Mouse (Mus musculus): ENCODE measurements around the gene Col25a1. TPM values are rescaled to one million over a fixed set of nuclear protein-coding genes. Genes with fewer than 3 reads are reported as not detected.

The Col25a1 gene
- polyA plus RNA-seq, 1 experiment = 0.06 TPM

DNA sequence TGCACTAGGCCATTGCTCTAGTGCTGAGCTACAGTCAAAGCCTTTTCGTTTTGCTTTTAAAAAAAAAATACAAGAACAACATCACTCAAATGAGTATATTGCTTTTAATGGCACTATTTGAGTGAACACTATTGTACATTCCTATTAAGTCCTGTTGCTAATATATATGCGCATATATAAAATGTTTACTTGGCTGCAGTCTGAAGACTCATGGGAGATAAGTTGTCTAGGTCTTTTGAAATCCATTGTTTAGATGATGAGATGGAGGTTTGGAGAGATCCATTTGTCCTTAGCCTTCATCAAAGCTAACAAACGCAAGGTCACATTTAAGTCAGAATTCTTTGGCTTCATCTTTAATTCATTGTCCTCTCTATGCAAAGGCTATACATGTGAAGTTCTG lies 157.9 kb downstream of the Col25a1 start:
- WGBS = 85% methylated on average over 3 of the region's 3 CpGs
- TF ChIP-seq POLR2A (IDR thresholded peaks at IDR 0.05; ENCODE audit: low read depth, low read length) (no peak), CTCF (conservative IDR thresholded peaks at IDR 0.05; ENCODE audit: insufficient read depth, insufficient read length, low read depth, low read length) (no peak)
- H3K27ac ChIP-seq (ENCODE audit: insufficient read depth, low read depth, low read length) = no peak overlapping the region
- no peaks in the 10 kb centered on the region for H3K36me3 ChIP-seq (ENCODE audit: control insufficient read depth, insufficient read depth, low read length)
- no peak for DNase-seq
- H3K4me3 ChIP-seq (ENCODE audit: insufficient read depth, low read depth, low read length) = no peak overlapping the region
- no peaks in the 10 kb centered on the region for H3K27me3 ChIP-seq (replicated peaks; ENCODE audit: control insufficient read depth, insufficient read depth, low read length)
- H3K4me1 ChIP-seq (ENCODE audit: control insufficient read depth, insufficient read depth, low read length) = no peaks in the 10 kb centered on the region

DNA sequence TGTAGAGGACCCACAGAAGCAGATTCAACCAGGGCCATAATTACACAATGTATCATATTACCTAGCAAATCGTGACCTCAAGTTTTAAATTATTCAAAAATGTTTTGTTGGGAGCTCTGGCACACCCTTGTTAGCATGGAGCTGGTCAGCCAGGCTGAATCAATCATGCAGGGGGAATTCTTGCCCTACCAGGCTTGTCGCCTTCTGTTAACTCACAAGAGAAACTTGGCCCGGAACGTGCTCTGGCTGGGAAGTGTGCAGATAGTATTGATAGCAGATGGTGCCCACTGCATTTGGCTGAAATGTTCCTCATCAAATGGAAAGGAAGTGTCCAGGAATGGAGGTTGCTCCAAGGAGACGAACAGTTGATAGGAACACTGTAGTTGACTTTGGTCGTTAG lies 158.9 kb downstream of the Col25a1 start:
- no peak overlapping the region for H3K27ac ChIP-seq (ENCODE audit: insufficient read depth, low read depth, low read length)
- no peaks in the 10 kb centered on the region for H3K4me1 ChIP-seq (ENCODE audit: control insufficient read depth, insufficient read depth, low read length)
- no peak for TF ChIP-seq POLR2A (IDR thresholded peaks at IDR 0.05; ENCODE audit: low read depth, low read length)
- no peak for TF ChIP-seq CTCF (conservative IDR thresholded peaks at IDR 0.05; ENCODE audit: insufficient read depth, insufficient read length, low read depth, low read length)
- peak; percentile 10 for DNase-seq
- H3K27me3 ChIP-seq (replicated peaks; ENCODE audit: control insufficient read depth, insufficient read depth, low read length) = no peaks in the 10 kb centered on the region
- 51% methylated on average over 6 of the region's 6 CpGs for WGBS
- H3K4me3 ChIP-seq (ENCODE audit: insufficient read depth, low read depth, low read length) = no peak overlapping the region
- no peaks in the 10 kb centered on the region for H3K36me3 ChIP-seq (ENCODE audit: control insufficient read depth, insufficient read depth, low read length)

DNA sequence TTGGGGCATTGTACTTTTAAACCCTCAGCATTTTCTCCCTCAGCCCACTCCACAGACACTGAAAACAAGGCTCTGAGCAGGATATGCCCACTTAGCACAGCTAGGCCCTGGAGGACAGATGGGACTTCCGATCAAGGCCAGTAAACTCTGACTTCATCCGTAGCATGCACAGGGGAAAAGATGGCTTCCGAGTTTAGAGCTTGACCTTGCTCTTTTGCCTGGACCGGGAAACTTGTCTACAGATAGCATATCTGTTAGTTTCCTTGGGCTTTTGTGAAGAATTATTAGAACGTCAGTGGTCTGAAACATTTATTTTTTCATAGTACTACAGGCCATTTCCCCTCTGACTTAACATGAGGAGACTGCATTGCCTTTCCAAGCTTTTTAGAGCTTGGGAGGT lies 159.4 kb downstream of the Col25a1 start:
- TF ChIP-seq POLR2A (IDR thresholded peaks at IDR 0.05; ENCODE audit: low read depth, low read length) (no peak), CTCF (conservative IDR thresholded peaks at IDR 0.05; ENCODE audit: insufficient read depth, insufficient read length, low read depth, low read length) (no peak)
- Histone ChIP-seq H3K4me1 (ENCODE audit: control insufficient read depth, insufficient read depth, low read length) (no peaks in the 10 kb centered on the region), H3K36me3 (ENCODE audit: control insufficient read depth, insufficient read depth, low read length) (no peaks in the 10 kb centered on the region), H3K27me3 (replicated peaks; ENCODE audit: control insufficient read depth, insufficient read depth, low read length) (no peaks in the 10 kb centered on the region), H3K4me3 (ENCODE audit: insufficient read depth, low read depth, low read length) (no peak overlapping the region), H3K27ac (ENCODE audit: insufficient read depth, low read depth, low read length) (no peak overlapping the region)
- DNase-seq = no peak
- WGBS = 92% methylated on average over 5 of the region's 5 CpGs

DNA sequence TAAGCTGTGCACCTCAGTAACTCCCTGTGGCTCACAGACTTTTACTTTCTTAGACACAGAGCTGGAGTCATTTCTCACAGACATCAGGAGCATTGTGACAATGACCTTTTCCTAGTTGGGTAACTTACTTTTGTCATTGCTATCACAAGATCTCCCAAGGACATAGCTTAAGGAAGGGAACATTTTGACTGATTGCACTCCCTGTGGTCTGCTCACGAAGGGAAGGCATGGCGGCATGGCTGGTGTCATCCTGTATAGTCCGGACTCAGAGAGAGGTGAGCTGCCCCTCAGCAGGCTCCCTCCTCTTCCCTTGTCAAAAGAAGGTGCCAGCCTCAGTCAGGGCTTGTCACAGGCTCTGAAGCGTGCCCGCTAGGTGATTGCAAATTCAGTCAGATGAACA lies 160.6 kb downstream of the Col25a1 start:
- TF ChIP-seq POLR2A (IDR thresholded peaks at IDR 0.05; ENCODE audit: low read depth, low read length) = no peak
- TF ChIP-seq CTCF (conservative IDR thresholded peaks at IDR 0.05; ENCODE audit: insufficient read depth, insufficient read length, low read depth, low read length) = no peak
- WGBS = 92% methylated on average over 5 of the region's 5 CpGs
- no peak for DNase-seq

DNA sequence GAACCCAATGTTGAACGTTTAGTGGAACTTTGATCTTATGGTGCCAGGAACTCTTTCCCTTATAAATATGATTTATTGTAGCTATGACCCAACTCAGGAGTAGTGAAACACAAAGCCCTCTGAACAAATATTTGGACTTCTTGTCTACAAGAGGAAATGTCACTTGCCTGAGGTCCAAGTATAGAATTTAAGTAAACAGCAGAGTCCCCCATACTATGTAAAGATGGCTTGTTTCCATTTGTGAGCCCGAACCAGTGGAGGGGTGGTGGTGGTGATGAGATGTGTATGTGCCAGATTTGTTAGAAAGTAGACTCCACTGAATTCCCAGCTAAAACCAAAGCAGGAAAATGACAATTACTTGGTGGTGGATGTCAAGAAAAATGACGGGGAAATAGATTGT lies 169.2 kb downstream of the Col25a1 start:
- no peak overlapping the region for H3K4me3 ChIP-seq (ENCODE audit: insufficient read depth, low read depth, low read length)
- no peak overlapping the region for H3K27ac ChIP-seq (ENCODE audit: insufficient read depth, low read depth, low read length)
- no peaks in the 10 kb centered on the region for H3K4me1 ChIP-seq (ENCODE audit: control insufficient read depth, insufficient read depth, low read length)
- H3K27me3 ChIP-seq (replicated peaks; ENCODE audit: control insufficient read depth, insufficient read depth, low read length) = no peaks in the 10 kb centered on the region; the same call in 1 of the 2 replicates
- no peak for DNase-seq
- 36% methylated on average over 3 of the region's 3 CpGs for WGBS
- no peaks in the 10 kb centered on the region for H3K36me3 ChIP-seq (ENCODE audit: control insufficient read depth, insufficient read depth, low read length)
- TF ChIP-seq POLR2A (IDR thresholded peaks at IDR 0.05; ENCODE audit: low read depth, low read length) (no peak), CTCF (conservative IDR thresholded peaks at IDR 0.05; ENCODE audit: insufficient read depth, insufficient read length, low read depth, low read length) (no peak)

More for the DNA sequence above, 160.6 kb downstream of the Col25a1 start:
- no peaks in the 10 kb centered on the region for H3K4me1 ChIP-seq (ENCODE audit: control insufficient read depth, insufficient read depth, low read length)
- H3K36me3 ChIP-seq (ENCODE audit: control insufficient read depth, insufficient read depth, low read length) = no peaks in the 10 kb centered on the region
- H3K27me3 ChIP-seq (replicated peaks; ENCODE audit: control insufficient read depth, insufficient read depth, low read length) = no peaks in the 10 kb centered on the region
- H3K27ac ChIP-seq (ENCODE audit: insufficient read depth, low read depth, low read length) = no peak overlapping the region
- no peak overlapping the region for H3K4me3 ChIP-seq (ENCODE audit: insufficient read depth, low read depth, low read length)

DNA sequence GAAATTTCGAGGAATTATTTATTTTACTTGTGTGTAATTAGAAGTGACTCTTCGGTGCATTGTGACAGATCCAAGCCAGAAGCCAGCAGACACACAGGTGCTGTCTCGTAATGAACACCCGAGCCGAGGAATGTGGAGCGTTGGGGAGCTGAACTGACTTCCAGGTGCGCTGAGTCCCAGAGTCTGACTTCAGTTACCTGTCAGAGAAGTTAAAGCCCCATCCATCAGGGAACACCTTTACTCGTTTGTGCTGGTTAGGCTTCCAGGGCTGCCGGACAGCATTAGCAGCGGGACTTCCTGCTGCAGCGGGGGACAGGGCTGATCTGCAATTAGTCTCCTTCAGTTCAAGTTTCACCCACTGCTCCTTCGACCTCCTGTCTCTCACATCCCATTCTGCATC lies 172.3 kb downstream of the Col25a1 start:
- no peak for DNase-seq
- Histone ChIP-seq H3K27me3 (replicated peaks; ENCODE audit: control insufficient read depth, insufficient read depth, low read length) (no peaks in the 10 kb centered on the region; the same call in 1 of the 2 replicates), H3K36me3 (ENCODE audit: control insufficient read depth, insufficient read depth, low read length) (no peaks in the 10 kb centered on the region), H3K27ac (ENCODE audit: insufficient read depth, low read depth, low read length) (no peak overlapping the region), H3K4me3 (ENCODE audit: insufficient read depth, low read depth, low read length) (no peak overlapping the region), H3K4me1 (ENCODE audit: control insufficient read depth, insufficient read depth, low read length) (no peaks in the 10 kb centered on the region)
- WGBS = 35% methylated on average over 12 of the region's 12 CpGs
- TF ChIP-seq CTCF (conservative IDR thresholded peaks at IDR 0.05; ENCODE audit: insufficient read depth, insufficient read length, low read depth, low read length) (no peak), POLR2A (IDR thresholded peaks at IDR 0.05; ENCODE audit: low read depth, low read length) (no peak)

DNA sequence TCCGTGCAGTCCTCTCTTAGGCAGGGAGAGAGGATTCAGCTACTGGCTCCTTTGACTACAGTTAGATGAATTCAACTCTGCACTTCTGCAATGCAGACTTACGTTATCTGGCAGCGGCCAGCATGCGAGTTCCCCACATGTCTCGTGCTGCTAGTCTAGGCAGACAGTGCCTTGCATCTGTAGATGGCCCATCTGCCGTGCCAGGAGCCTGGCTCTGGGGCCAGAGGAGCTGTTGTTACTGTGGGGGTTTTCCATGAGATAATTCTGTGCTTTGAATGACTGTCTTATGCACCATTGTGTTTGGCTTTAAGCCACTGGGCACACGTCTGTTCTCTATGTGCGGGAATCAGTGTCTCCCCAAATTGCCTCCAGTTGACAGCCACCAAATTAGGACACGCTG lies 173.5 kb downstream of the Col25a1 start:
- no peak for DNase-seq
- 96% methylated on average over 9 of the region's 9 CpGs for WGBS
- no peak overlapping the region for H3K27ac ChIP-seq (ENCODE audit: insufficient read depth, low read depth, low read length)
- H3K4me3 ChIP-seq (ENCODE audit: insufficient read depth, low read depth, low read length) = no peak overlapping the region
- H3K36me3 ChIP-seq (ENCODE audit: control insufficient read depth, insufficient read depth, low read length) = no peaks in the 10 kb centered on the region
- H3K27me3 ChIP-seq (replicated peaks; ENCODE audit: control insufficient read depth, insufficient read depth, low read length) = no peaks in the 10 kb centered on the region
- TF ChIP-seq CTCF (conservative IDR thresholded peaks at IDR 0.05; ENCODE audit: insufficient read depth, insufficient read length, low read depth, low read length) = no peak
- TF ChIP-seq POLR2A (IDR thresholded peaks at IDR 0.05; ENCODE audit: low read depth, low read length) = no peak
- no peaks in the 10 kb centered on the region for H3K4me1 ChIP-seq (ENCODE audit: control insufficient read depth, insufficient read depth, low read length)

DNA sequence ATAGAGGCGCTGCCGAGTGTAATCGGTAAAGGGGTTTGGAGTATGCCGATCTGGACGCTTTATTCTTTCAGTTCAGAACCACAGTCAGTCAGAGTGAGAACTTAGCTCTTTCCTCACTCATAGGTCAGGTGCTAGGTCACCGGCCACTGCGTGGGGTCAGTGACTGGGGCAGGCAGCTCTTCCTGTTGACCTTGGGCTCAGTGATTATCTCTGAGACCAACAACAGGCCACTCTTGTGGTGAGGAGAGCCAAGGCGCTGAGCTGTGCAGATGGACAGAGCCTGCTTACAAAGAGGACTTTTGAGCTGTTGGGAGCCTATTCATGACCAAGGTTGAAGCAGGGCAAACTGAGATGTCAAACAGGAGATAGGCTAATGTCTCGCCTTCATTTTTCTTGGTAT lies 174.4 kb downstream of the Col25a1 start:
- no peak for TF ChIP-seq CTCF (conservative IDR thresholded peaks at IDR 0.05; ENCODE audit: insufficient read depth, insufficient read length, low read depth, low read length)
- TF ChIP-seq POLR2A (IDR thresholded peaks at IDR 0.05; ENCODE audit: low read depth, low read length) = no peak
- DNase-seq = peak; percentile 7
- WGBS = 67% methylated on average over 9 of the region's 9 CpGs

More for the DNA sequence above, 174.4 kb downstream of the Col25a1 start:
- Histone ChIP-seq H3K27me3 (replicated peaks; ENCODE audit: control insufficient read depth, insufficient read depth, low read length) (no peaks in the 10 kb centered on the region), H3K4me1 (ENCODE audit: control insufficient read depth, insufficient read depth, low read length) (no peaks in the 10 kb centered on the region), H3K4me3 (ENCODE audit: insufficient read depth, low read depth, low read length) (no peak overlapping the region), H3K27ac (ENCODE audit: insufficient read depth, low read depth, low read length) (no peak overlapping the region), H3K36me3 (ENCODE audit: control insufficient read depth, insufficient read depth, low read length) (no peaks in the 10 kb centered on the region)
